25 mouse cellular contexts compared by ENCODE assay signal in the genomic region with DNA sequence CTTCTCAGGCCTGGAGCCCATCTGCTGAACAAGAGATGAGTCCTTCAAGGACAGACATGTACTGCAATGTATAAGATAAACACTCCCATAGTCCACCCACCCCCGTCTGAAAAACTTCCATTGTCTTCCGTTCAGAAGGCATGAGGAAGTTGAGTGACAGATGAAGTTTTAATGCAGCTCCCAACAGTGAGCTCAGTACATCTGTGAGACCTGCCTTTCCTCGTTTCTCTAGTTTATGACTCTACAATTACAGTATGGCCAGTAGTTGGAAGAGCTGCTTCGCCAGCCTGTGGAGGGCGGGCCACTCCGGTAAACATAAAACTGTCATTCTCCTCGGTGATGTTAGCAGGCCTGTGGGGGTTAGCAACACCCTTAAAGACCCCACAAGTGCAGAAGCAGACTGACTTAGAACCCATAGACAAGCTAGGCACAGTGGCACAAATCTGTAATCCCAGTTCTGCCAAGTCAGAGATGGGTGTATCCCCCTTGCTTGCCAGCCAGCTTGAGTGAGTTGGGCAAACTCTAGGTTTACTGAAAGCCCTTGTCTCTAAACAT. TPM values are rescaled to one million over a fixed set of nuclear protein-coding genes. Genes with fewer than 3 reads are reported as not detected.
DNase-seq lines count a peak whose midpoint lies in the region; ATAC-seq and TF ChIP-seq lines count a peak whose summit lies in the region.
"Had no signal": no experiment of that assay in that cellular context is flagged by ENCODE, and none has a peak within 500 bp of the region (broad histone marks: within the 10 kb centered on the region; RNA-seq: fewer than 3 reads in every experiment).

No protein-coding gene starts in this region.

- no peaks in the 10 kb centered on the region for H3K4me1 ChIP-seq in intestine, embryonic 14.5 days (replicated peaks; ENCODE audit: control insufficient read depth, insufficient read depth, low read length)
- no peaks in the 10 kb centered on the region for H3K4me1 ChIP-seq in intestine, postnatal 0 days (replicated peaks; ENCODE audit: control insufficient read depth, insufficient read depth, low read length)
- H3K4me1 ChIP-seq: forebrain, embryonic 13.5 days; heart, embryonic 12.5 days; heart, embryonic 15.5 days had no signal

- no peaks in the 10 kb centered on the region for H3K27me3 ChIP-seq in intestine, embryonic 14.5 days (replicated peaks; ENCODE audit: control insufficient read depth, insufficient read depth, low read length)
- H3K27me3 ChIP-seq in intestine, postnatal 0 days (replicated peaks; ENCODE audit: control insufficient read depth, insufficient read depth, low read length), result no peaks in the 10 kb centered on the region
- H3K27me3 ChIP-seq: forebrain, embryonic 13.5 days; heart, embryonic 12.5 days; heart, embryonic 15.5 days; Patski had no signal

- H3K27ac ChIP-seq in intestine, embryonic 14.5 days (ENCODE audit: low read depth), result no peak overlapping the region
- H3K27ac ChIP-seq in intestine, postnatal 0 days (ENCODE audit: low read depth, low read length), result no peak overlapping the region
- H3K27ac ChIP-seq: forebrain, embryonic 10.5 days; forebrain, embryonic 13.5 days; gastrocnemius, adult 2 months; heart, embryonic 15.5 days; hindbrain, embryonic 14.5 days; hindbrain, postnatal 0 days had no signal

- WGBS in intestine, embryonic 14.5 days, result 30% methylated on average over 7 of the region's 7 CpGs
- WGBS in intestine, postnatal 0 days, result 11% methylated on average over 7 of the region's 7 CpGs

- no peaks in the 10 kb centered on the region for H3K36me3 ChIP-seq in intestine, embryonic 14.5 days (ENCODE audit: control insufficient read depth, insufficient read depth, low read length)
- no peaks in the 10 kb centered on the region for H3K36me3 ChIP-seq in intestine, postnatal 0 days (ENCODE audit: control insufficient read depth, insufficient read depth)
- H3K36me3 ChIP-seq: forebrain, embryonic 10.5 days; heart, embryonic 12.5 days; heart, embryonic 15.5 days had no signal

- peak; percentile 68 for DNase-seq in heart, adult 11 months
- no peak for DNase-seq in heart, postnatal 25 days (ENCODE audit: low spot score)
- DNase-seq in intestine, embryonic 14.5 days (ENCODE audit: low spot score), result peak; percentile 51
- no peak for DNase-seq in frontal cortex, postnatal 36 days (ENCODE audit: low spot score in 2 of 2)
- DNase-seq in cerebellum, postnatal 4 days (ENCODE audit: low spot score in 2 of 2), result no peak
- DNase-seq: adrenal gland, postnatal 10 days; cerebellum, adult 11-12 months; cerebellum, adult 8-10 months; cerebellum, postnatal 10 days; cerebellum, postnatal 36 days; gastrocnemius, adult 2 months; gastrocnemius, postnatal 14 days; heart, adult 18-20 months; heart, postnatal 10 days; heart, postnatal 4 days had no signal

- H3K4me3 ChIP-seq in intestine, embryonic 14.5 days (ENCODE audit: low read depth, low read length), result no peak overlapping the region
- no peak overlapping the region for H3K4me3 ChIP-seq in intestine, postnatal 0 days (ENCODE audit: low read depth, low read length)
- H3K4me3 ChIP-seq: forebrain, embryonic 10.5 days; forebrain, embryonic 13.5 days; gastrocnemius, adult 2 months; heart, embryonic 12.5 days; heart, embryonic 15.5 days had no signal

- intact Hi-C loops in heart, postnatal 25 days (cut with DNase I), result no loop called here

- no peaks in the 10 kb centered on the region for H3K9me3 ChIP-seq in intestine, embryonic 14.5 days (ENCODE audit: control insufficient read depth, low read length)
- H3K9me3 ChIP-seq in intestine, postnatal 0 days (ENCODE audit: control insufficient read depth), result no peaks in the 10 kb centered on the region
- H3K9me3 ChIP-seq: forebrain, embryonic 10.5 days; forebrain, embryonic 13.5 days; heart, embryonic 15.5 days had no signal

- no peak for ATAC-seq in intestine, embryonic 14.5 days (replicated peaks; ENCODE audit: low FRiP score, low TSS enrichment, low read depth)
- ATAC-seq in intestine, postnatal 0 days, result 0 out of 2 replicates have a peak, but pooled peaks have one; percentile 62
- ATAC-seq in monocyte, adult 5-6 weeks (replicated peaks; ENCODE audit: insufficient number of reproducible peaks, low FRiP score, low TSS enrichment, poor library complexity, severe bottlenecking), result no peak
- ATAC-seq: forebrain, embryonic 13.5 days; forebrain, embryonic 16.5 days; hindbrain, postnatal 0 days; Patski had no signal

- no peak overlapping the region for H3K4me2 ChIP-seq in intestine, embryonic 14.5 days (ENCODE audit: low read length)
- H3K4me2 ChIP-seq in intestine, postnatal 0 days (replicated peaks; ENCODE audit: low read depth), result no peak overlapping the region
- H3K4me2 ChIP-seq: forebrain, embryonic 13.5 days; heart, embryonic 12.5 days; heart, embryonic 15.5 days; hindbrain, embryonic 14.5 days had no signal

- TF ChIP-seq CTCF in intestine, postnatal 0 days (IDR thresholded peaks at IDR 0.05; ENCODE audit: low read depth), result peak; percentile 28; the same call in 1 of the 2 replicates

- no peak overlapping the region for H3K9ac ChIP-seq in intestine, embryonic 14.5 days (ENCODE audit: low read length)
- no peak overlapping the region for H3K9ac ChIP-seq in intestine, postnatal 0 days (ENCODE audit: low read depth, low read length)
- H3K9ac ChIP-seq: forebrain, embryonic 13.5 days; heart, embryonic 12.5 days; heart, embryonic 15.5 days; hindbrain, embryonic 14.5 days had no signal

RNA-seq across cellular contexts. Expression of gene Abcd3, which starts 27.3 kb away (rescaled TPM):
- total RNA-seq in heart, postnatal 25 days (2021), result 10 to 100 TPM; 87.4 to 92.2 TPM
- polyA plus RNA-seq in intestine, embryonic 14.5 days (2014; fragmentation: Nextera tagmentation; extraction: Ambion mirVana), result 56.8 and 61.7 TPM in 2 replicates
- 46.9 and 53.0 TPM in 2 replicates for polyA plus RNA-seq in intestine, postnatal 0 days (2015; fragmentation: Nextera tagmentation; extraction: Ambion mirVana)
- 9.3 to 16.1 TPM (median 15.6 TPM) in 3 replicates for total RNA-seq in monocyte, adult 5-6 weeks (2017)

Comparison
In these comparisons a context has a peak if more than half of its experiments do, and no peak if none do; other contexts are left out.
1. DNase-seq: peak in heart, adult 11 months (single experiment) and intestine, embryonic 14.5 days (single experiment); none in heart, postnatal 25 days (single experiment), frontal cortex, postnatal 36 days (0 of 2) and cerebellum, postnatal 4 days (0 of 2).